Mouse (Mus musculus) forebrain, embryonic 10.5 days (tissue): Measurements from ENCODE around the gene Aifm1. TPM values are rescaled to one million over a fixed set of nuclear protein-coding genes. Genes with fewer than 3 reads are reported as not detected.

Experiments used
- DNase-seq: peaks from one replicate; pipeline ENCODE4 v3.0.0-alpha.2; 2017; ENCODE audit warnings: low spot score; ENCODE audit errors: extremely low spot score
- H3K27ac ChIP-seq: fragments of 300-500 bp; sonication (generic); 2 replicates; pipeline ENCODE4 v1.5.1; 2016; ENCODE audit warnings: mild to moderate bottlenecking
- H3K27me3 ChIP-seq: fragments of 300-500 bp; sonication (generic); 2 replicates; pipeline ENCODE4 v1.6.1; 2016; ENCODE audit warnings: mild to moderate bottlenecking; ENCODE audit not compliant: poor library complexity, severe bottlenecking
- H3K36me3 ChIP-seq: fragments of 300-500 bp; sonication (generic); replicated peaks from 2 replicates; pipeline ENCODE4 v1.6.1; 2016; ENCODE audit warnings: mild to moderate bottlenecking, moderate library complexity
- H3K4me1 ChIP-seq: fragments of 300-500 bp; sonication (generic); 2 replicates; pipeline ENCODE4 v1.6.1; 2016
- H3K4me3 ChIP-seq: fragments of 300-500 bp; sonication (generic); 2 replicates; pipeline ENCODE4 v1.5.1; 2016; ENCODE audit warnings: mild to moderate bottlenecking, moderate library complexity
- H3K9me3 ChIP-seq: fragments of 300-500 bp; sonication (generic); 2 replicates; pipeline ENCODE4 v1.6.1; 2016; ENCODE audit warnings: mild to moderate bottlenecking, moderate library complexity
- WGBS: fragments of 180-500 bp; shearing (Covaris S2); methylation state at CpG from one replicate; pipeline ENCODE4 v1.1.7; 2016; 5-methylcytosine and 5-hydroxymethylcytosine counted together
- polyA plus RNA-seq: library from polyadenylated mRNA; unstranded; fragments of >200 nt; fragmentation: Nextera tagmentation; extraction: Ambion mirVana; gene quantifications from 2 replicates; pipeline ENCODE4 v1.2.1, GENCODE M21; 2016

The Aifm1 gene
- polyA plus RNA-seq = 85.4 and 87.8 TPM in 2 replicates

GRCm38 (mm10) chrX:48513166-48513807 lies at the start of gene Aifm1:
TSS of gene Aifm1 (minus strand) at chrX:48513563.
- peak; percentile 89 for DNase-seq
- H3K27me3 ChIP-seq = no peaks in the 10 kb centered on the region
- H3K9me3 ChIP-seq = no peaks in the 10 kb centered on the region
- peaks cover 13% of the 10 kb centered on the region for H3K4me1 ChIP-seq
- H3K27ac ChIP-seq = peak within 1 kb of the TSS; percentile 84
- 16% methylated on average over 45 of the region's 45 CpGs for WGBS
- peaks cover 5% of the 10 kb centered on the region; the same call in 1 of the 2 replicates for H3K36me3 ChIP-seq
- peak within 1 kb of the TSS; percentile 60 for H3K4me3 ChIP-seq

DNA sequence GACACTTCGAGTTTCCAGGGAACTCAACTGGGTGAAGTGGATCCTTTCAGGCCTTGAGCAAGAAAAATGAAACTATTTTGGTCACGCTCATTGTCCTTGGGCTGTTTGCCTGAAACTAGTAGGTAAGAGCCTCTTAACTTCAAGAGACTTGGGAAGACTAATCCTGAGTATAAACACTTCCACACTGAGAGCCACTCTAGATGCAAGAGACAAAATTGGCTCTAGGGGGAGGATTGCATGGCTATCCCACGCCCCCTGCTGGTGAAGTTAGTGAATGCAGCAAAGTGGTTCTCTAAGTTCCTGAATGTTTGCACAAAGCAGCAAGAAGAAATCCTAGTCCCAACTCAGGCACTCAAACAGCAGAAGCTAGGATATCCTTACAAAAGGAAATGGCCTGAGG lies 18.8 kb upstream of the Aifm1 start:
- Histone ChIP-seq H3K27me3 (no peaks in the 10 kb centered on the region), H3K9me3 (no peaks in the 10 kb centered on the region), H3K27ac (no peak overlapping the region), H3K4me1 (no peaks in the 10 kb centered on the region), H3K4me3 (no peak overlapping the region), H3K36me3 (no peaks in the 10 kb centered on the region)
- DNase-seq = peak; percentile 63
- 39% methylated on average over 3 of the region's 3 CpGs for WGBS

GRCm38 (mm10) chrX:48526435-48526834 lies 13.1 kb upstream of the Aifm1 start:
- H3K27ac ChIP-seq = no peak overlapping the region
- no peak for DNase-seq
- no peaks in the 10 kb centered on the region for H3K36me3 ChIP-seq
- H3K4me1 ChIP-seq = no peaks in the 10 kb centered on the region
- H3K27me3 ChIP-seq = no peaks in the 10 kb centered on the region
- H3K9me3 ChIP-seq = no peaks in the 10 kb centered on the region
- H3K4me3 ChIP-seq = no peak overlapping the region
- 86% methylated on average over 2 of the region's 3 CpGs for WGBS

DNA sequence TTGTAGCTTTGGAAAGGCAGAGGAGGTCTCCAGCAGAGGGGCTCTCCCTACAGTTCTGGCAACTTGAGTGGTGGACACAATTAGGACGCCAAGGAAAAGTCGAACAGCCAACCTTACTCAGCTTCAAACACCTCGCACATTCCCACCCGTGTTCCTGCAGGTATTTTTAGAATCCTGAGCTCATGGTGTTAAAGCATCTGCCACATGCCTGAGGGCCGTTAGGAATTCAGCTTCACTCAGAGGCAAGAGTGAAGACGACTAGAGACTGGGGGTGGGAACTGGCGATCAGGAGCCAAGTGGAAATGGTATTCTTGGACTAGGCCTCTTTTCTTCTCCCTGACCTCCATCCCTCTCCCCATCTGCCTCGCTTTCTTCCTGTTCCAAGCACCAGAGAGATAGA lies 12.5 kb upstream of the Aifm1 start:
- Histone ChIP-seq H3K27ac (no peak overlapping the region), H3K27me3 (no peaks in the 10 kb centered on the region), H3K4me3 (no peak overlapping the region), H3K4me1 (no peaks in the 10 kb centered on the region), H3K36me3 (no peaks in the 10 kb centered on the region), H3K9me3 (no peaks in the 10 kb centered on the region)
- no peak for DNase-seq
- 67% methylated on average over 8 of the region's 8 CpGs for WGBS

DNA sequence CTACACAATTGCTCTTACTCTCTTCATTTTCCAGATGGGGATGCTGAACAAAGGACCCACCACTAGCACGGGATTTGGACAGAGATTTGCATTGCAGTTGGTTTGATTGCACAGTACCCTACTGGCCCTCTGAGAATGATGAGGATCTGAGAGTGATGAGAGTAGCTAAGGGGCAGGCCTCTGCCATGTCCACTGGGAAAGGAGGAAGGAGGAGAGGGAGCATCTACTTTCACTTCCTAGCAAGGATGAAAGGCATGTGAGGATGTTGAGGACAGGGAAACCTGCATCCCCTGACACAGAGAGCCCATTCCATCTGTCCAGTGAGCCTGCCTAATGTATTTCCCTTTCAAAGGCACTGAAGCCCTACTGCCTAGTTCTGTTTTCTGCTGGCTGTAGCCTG lies 12.0 kb upstream of the Aifm1 start:
- no peak overlapping the region for H3K27ac ChIP-seq
- no peaks in the 10 kb centered on the region; the same call in 1 of the 2 replicates for H3K27me3 ChIP-seq
- H3K36me3 ChIP-seq = no peaks in the 10 kb centered on the region
- peaks cover under 1% of the 10 kb centered on the region; the same call in 1 of the 2 replicates for H3K4me1 ChIP-seq
- H3K9me3 ChIP-seq = no peaks in the 10 kb centered on the region
- DNase-seq = no peak
- WGBS = 74% methylated on average over 1 of the region's 1 CpGs
- H3K4me3 ChIP-seq = no peak overlapping the region

DNA sequence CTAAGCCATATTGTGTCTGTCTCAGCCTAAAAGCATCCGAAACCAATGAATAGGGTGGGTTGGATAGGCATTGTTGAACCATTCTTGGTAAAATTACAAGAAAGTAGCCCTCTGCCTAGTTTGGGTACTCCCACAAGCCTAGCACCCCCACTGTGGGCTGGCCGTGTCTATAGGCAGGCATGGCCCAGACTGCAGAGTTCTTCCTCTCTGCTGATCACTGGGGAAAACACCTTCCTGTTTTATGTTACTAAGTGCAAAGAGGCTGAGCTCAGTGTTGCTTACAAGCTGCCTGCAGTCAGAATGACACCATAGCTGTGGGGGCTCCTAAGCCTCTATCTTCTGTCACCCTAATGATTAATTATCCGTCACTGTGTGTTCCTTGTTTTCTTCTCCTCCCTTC lies 10.1 kb upstream of the Aifm1 start:
- no peak overlapping the region for H3K27ac ChIP-seq
- no peaks in the 10 kb centered on the region for H3K36me3 ChIP-seq
- WGBS = 78% methylated on average over 3 of the region's 3 CpGs
- no peak for DNase-seq
- H3K4me1 ChIP-seq = peaks cover 16% of the 10 kb centered on the region
- no peaks in the 10 kb centered on the region; the same call in 1 of the 2 replicates for H3K27me3 ChIP-seq
- H3K4me3 ChIP-seq = no peak overlapping the region
- no peaks in the 10 kb centered on the region for H3K9me3 ChIP-seq

DNA sequence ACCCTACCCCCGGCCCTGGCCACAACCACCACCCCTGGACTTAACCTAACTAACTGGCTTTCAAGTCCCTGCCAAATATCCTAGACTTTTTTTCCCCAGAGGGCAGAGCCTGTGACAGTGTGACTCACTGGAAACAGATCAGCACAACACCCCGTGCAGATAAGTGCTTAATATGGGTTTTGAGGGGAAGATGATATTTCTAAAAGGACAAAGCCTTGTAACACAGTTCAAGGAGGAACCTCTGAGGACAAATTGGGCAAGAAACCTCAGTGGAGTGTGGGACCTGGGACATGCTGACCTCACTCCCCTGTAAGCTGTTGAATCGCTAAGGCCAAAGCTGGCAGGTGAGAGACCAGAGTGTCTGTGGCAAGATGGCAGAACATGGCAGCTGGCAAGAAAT lies 8.3 kb upstream of the Aifm1 start:
- no peak overlapping the region for H3K27ac ChIP-seq
- no peaks in the 10 kb centered on the region for H3K36me3 ChIP-seq
- H3K27me3 ChIP-seq = no peaks in the 10 kb centered on the region; the same call in 1 of the 2 replicates
- H3K4me3 ChIP-seq = no peak overlapping the region
- no peaks in the 10 kb centered on the region for H3K9me3 ChIP-seq
- peaks cover 17% of the 10 kb centered on the region for H3K4me1 ChIP-seq
- 95% methylated on average over 3 of the region's 3 CpGs for WGBS
- DNase-seq = no peak

- Histone ChIP-seq H3K4me1 (peaks cover 17% of the 10 kb centered on the region), H3K27ac (peak overlapping the region; percentile 86), H3K4me3 (peak overlapping the region; percentile 57), H3K9me3 (no peaks in the 10 kb centered on the region), H3K36me3 (no peaks in the 10 kb centered on the region), H3K27me3 (no peaks in the 10 kb centered on the region; the same call in 1 of the 2 replicates)
- WGBS = 15% methylated on average over 20 of the region's 20 CpGs
- no peak for DNase-seq
Observed at GRCm38 (mm10) chrX:48519549-48520085, 6.3 kb upstream of the Aifm1 start.

- WGBS = 14% methylated on average over 33 of the region's 33 CpGs
- H3K27ac ChIP-seq = peak within 1 kb of the TSS; percentile 86
Observed at GRCm38 (mm10) chrX:48518808-48519548, 5.6 kb upstream of the Aifm1 start, which contains the start of gene Rab33a. TSS of gene Rab33a (plus strand) at chrX:48519285.

DNA sequence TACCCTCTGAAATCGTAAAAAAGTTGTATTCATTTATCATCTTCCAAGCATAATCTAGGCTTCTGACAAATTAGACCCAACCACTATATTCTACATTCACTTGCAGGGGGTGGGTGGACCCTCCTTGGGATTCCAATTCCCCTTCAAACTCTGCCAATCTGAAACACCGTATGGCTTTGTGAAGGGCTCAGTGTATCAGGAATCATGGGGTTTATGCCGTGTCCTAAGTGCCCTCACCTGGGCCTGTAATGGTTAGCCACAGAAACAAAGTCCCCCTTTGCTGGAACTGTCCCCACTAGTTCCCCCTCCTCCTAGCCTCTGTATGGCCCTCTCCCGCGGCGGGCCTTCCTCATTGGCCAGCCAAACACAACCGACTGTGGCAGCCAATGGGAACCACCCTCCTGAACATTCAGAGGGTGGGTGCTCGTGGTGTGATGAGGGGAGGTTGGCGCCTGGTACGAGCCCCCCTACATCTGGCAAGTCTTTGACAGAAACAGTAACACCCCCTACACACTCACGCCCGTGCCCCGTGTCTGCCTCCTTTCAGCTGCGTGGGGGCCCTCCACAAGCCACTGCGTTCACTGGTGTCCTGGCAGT lies 4.9 kb upstream of the Aifm1 start:
- peak; percentile 55 for DNase-seq
- WGBS = 27% methylated on average over 15 of the region's 15 CpGs

More at GRCm38 (mm10) chrX:48518808-48519548, 5.6 kb upstream of the Aifm1 start, which contains the start of gene Rab33a:
- no peaks in the 10 kb centered on the region for H3K9me3 ChIP-seq
- peak; percentile 33 for DNase-seq
- H3K4me1 ChIP-seq = peaks cover 21% of the 10 kb centered on the region
- no peaks in the 10 kb centered on the region for H3K36me3 ChIP-seq
- peak within 1 kb of the TSS; percentile 57 for H3K4me3 ChIP-seq
- no peaks in the 10 kb centered on the region; the same call in 1 of the 2 replicates for H3K27me3 ChIP-seq

GRCm38 (mm10) chrX:48513824-48514223 lies 461 bp upstream of the Aifm1 start:
- H3K27me3 ChIP-seq = no peaks in the 10 kb centered on the region
- peak overlapping the region; percentile 84 for H3K27ac ChIP-seq
- no peaks in the 10 kb centered on the region for H3K9me3 ChIP-seq
- no peak for DNase-seq
- H3K4me3 ChIP-seq = peak overlapping the region; percentile 60
- peaks cover 17% of the 10 kb centered on the region for H3K4me1 ChIP-seq
- 19% methylated on average over 13 of the region's 13 CpGs for WGBS
- peaks cover 5% of the 10 kb centered on the region; the same call in 1 of the 2 replicates for H3K36me3 ChIP-seq

More for the DNA sequence above, 4.9 kb upstream of the Aifm1 start:
- H3K4me3 ChIP-seq = peak overlapping the region; percentile 57
- H3K27me3 ChIP-seq = no peaks in the 10 kb centered on the region; the same call in 1 of the 2 replicates
- no peaks in the 10 kb centered on the region for H3K36me3 ChIP-seq
- peak overlapping the region; percentile 86 for H3K27ac ChIP-seq
- H3K9me3 ChIP-seq = no peaks in the 10 kb centered on the region
- H3K4me1 ChIP-seq = peaks cover 22% of the 10 kb centered on the region

GRCm38 (mm10) chrX:48493763-48494162 lies 19.6 kb downstream of the Aifm1 start:
- no peak for DNase-seq
- no peak overlapping the region for H3K27ac ChIP-seq
- no peaks in the 10 kb centered on the region for H3K4me1 ChIP-seq
- H3K36me3 ChIP-seq = peaks cover 86% of the 10 kb centered on the region
- 92% methylated on average over 8 of the region's 8 CpGs for WGBS
- H3K9me3 ChIP-seq = no peaks in the 10 kb centered on the region
- no peak overlapping the region for H3K4me3 ChIP-seq
- no peaks in the 10 kb centered on the region for H3K27me3 ChIP-seq
